Mouse (Mus musculus) gastrocnemius, adult 8-10 months (tissue): Measurements from ENCODE around the gene Nxph1. TPM values are rescaled to one million over a fixed set of nuclear protein-coding genes. Genes with fewer than 3 reads are reported as not detected.

Experiments
- DNase-seq, 2 experiments: peaks; one replicate each; pipeline ENCODE4 v3.0.0; 2022; ENCODE audit warnings: low spot score in 2 of 2
- total RNA-seq, 4 experiments: library from RNA; stranded (reverse); gene quantifications; 2 replicates each; pipeline ENCODE4 v1.2.4; 2022

The Nxph1 gene
- total RNA-seq, 4 experiments from 2014 or later, result not detected

- DNase-seq, result no peak
Measured at GRCm38 (mm10) chr6:9119136-9119535, 170.9 kb downstream of the Nxph1 start.

- DNase-seq, result no peak
Measured at GRCm38 (mm10) chr6:9124321-9124914, 176.2 kb downstream of the Nxph1 start.

- no peak for DNase-seq
Measured at GRCm38 (mm10) chr6:9133589-9134279, 185.5 kb downstream of the Nxph1 start.

GRCm38 (mm10) chr6:9147966-9148365, 199.7 kb downstream of the Nxph1 start:
- DNase-seq, result no peak

GRCm38 (mm10) chr6:9149791-9150190, 201.6 kb downstream of the Nxph1 start:
- no peak for DNase-seq

- DNase-seq, result no peak
Measured at GRCm38 (mm10) chr6:9159191-9159590, 211.0 kb downstream of the Nxph1 start.

GRCm38 (mm10) chr6:9182477-9182876, 234.2 kb downstream of the Nxph1 start:
- DNase-seq, result no peak

- DNase-seq, result no peak
Measured at GRCm38 (mm10) chr6:9210730-9211129, 262.5 kb downstream of the Nxph1 start.

GRCm38 (mm10) chr6:9220724-9221453, 272.7 kb downstream of the Nxph1 start:
- DNase-seq, result no peak

- no peak for DNase-seq
Measured at GRCm38 (mm10) chr6:9234802-9235201, 286.6 kb downstream of the Nxph1 start.

GRCm38 (mm10) chr6:9267998-9268397, 319.8 kb downstream of the Nxph1 start:
- no peak for DNase-seq

Other genes with a start within 250 kb of the Nxph1 start
- gene Ica1, start 169.9 kb upstream of the Nxph1 start, total RNA-seq, result 1 to 10 TPM in 3 of 4 experiments, under 1 TPM in 1; 0.89 to 1.7 (median 1.3) TPM